Mouse (Mus musculus) spleen, adult 2 months (tissue): ENCODE measurements around the gene Cnpy3. TPM values are rescaled to one million over a fixed set of nuclear protein-coding genes. Genes with fewer than 3 reads are reported as not detected.
"Not testable (repeated sequence)": the region's sequence is repeated elsewhere in the genome, so short reads cannot be mapped to it uniquely, and the experiment has no call there.

Source experiments
- DNase-seq, 2 experiments: peaks; one replicate each; pipeline versions ENCODE4 v3.0.0 to v3.0.0-alpha.2; 2012 to 2021; ENCODE audit warnings: low spot score in 2 of 2, low read depth in 1 of 2
- H3K27ac ChIP-seq: fragments of 200-500 bp; 2 replicates; pipeline ENCODE4 v1.5.1; 2012; ENCODE audit warnings: low read length, inconsistent platforms; ENCODE audit not compliant: insufficient read depth
- H3K27me3 ChIP-seq: fragments of 200-500 bp; 2 replicates; pipeline ENCODE4 v1.6.1; 2012; ENCODE audit warnings: mild to moderate bottlenecking, moderate library complexity, low read length, inconsistent platforms; ENCODE audit not compliant: control insufficient read depth, insufficient read depth
- H3K36me3 ChIP-seq: fragments of 200-500 bp; 2 replicates; pipeline ENCODE4 v1.6.1; 2012; ENCODE audit warnings: mild to moderate bottlenecking, low read length, inconsistent platforms; ENCODE audit not compliant: control insufficient read depth, insufficient read depth
- H3K4me1 ChIP-seq: fragments of 200-500 bp; 2 replicates; pipeline ENCODE4 v1.6.1; 2011; ENCODE audit warnings: inconsistent platforms; ENCODE audit not compliant: control insufficient read depth, insufficient read depth, insufficient read length
- H3K4me3 ChIP-seq: fragments of 200-500 bp; 2 replicates; pipeline ENCODE4 v1.5.1; 2011; ENCODE audit warnings: mild to moderate bottlenecking, inconsistent platforms; ENCODE audit not compliant: insufficient read depth, insufficient read length; ENCODE audit errors: extremely low read depth
- CTCF ChIP-seq: fragments of 200-500 bp; IDR thresholded peaks from 2 replicates; pipeline ENCODE4 v1.5.1; 2011; ENCODE audit warnings: mild to moderate bottlenecking, inconsistent platforms; ENCODE audit not compliant: insufficient read depth, insufficient read length, insufficient replicate concordance; ENCODE audit errors: extremely low read depth
- POLR2A ChIP-seq: fragments of 200-500 bp; IDR thresholded peaks from 2 replicates; pipeline ENCODE4 v1.6.1; 2011; ENCODE audit warnings: low read depth, low read length, inconsistent platforms
- WGBS: fragments of 180-500 bp; shearing (Covaris S2); methylation state at CpG from one replicate; pipeline ENCODE4 v1.1.7; 2018; 5-methylcytosine and 5-hydroxymethylcytosine counted together
- polyA plus RNA-seq: library from polyadenylated mRNA; depleted of rRNA; stranded (reverse); fragments of >200 nt; gene quantifications from 2 replicates; pipeline ENCODE4 v1.2.3, GENCODE M21; 2012; rRNA removed

Gene Cnpy3
- 55.6 and 62.8 TPM in 2 replicates for polyA plus RNA-seq

DNA sequence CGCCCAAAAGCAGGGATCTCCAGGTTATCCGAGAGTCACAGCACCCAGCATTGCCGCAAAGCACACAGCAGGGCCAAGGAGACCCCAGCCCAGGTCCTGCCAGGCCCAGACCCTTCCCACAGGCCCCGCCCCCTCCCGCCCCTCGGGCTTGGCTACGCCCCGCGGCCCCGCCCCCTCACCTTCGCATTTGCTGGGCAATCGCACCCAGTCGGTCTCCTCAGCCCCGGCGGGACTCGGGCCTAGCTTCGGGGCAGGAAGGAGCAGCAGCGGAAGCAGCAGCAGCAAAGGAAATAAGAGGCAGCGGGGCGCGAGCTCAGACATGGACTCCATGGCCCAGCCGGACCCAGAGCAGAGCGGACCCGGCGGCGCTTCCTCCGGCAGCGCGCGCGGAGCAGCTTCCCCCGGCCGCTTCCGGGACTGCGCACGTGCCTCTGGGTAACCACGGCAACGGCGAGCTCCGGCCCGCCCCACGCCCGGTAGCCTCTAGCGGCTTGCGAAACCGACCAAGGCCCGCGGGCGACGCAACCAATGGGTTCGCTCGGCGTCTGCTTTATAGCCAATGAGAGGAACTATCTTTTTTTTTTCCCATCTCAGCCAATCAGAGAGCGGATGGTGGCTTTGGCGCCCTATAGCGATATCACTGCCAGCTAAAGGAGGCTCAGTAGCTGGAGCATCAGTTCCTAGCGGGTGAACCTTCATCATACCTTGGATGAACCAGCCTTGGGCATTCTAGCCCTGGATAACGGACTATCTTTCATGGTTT is at the start of gene Cnpy3:
Cnpy3 (minus strand) TSS at position 421 of the 763 bp plus-strand sequence.
- Histone ChIP-seq H3K27ac (peak within 1 kb of the TSS; percentile 97), H3K4me1 (peaks cover 11% of the 10 kb centered on the region; the same call in 1 of the 2 replicates), H3K4me3 (peak within 1 kb of the TSS; percentile 95), H3K36me3 (peaks cover 7% of the 10 kb centered on the region; the same call in 1 of the 2 replicates), H3K27me3 (no peaks in the 10 kb centered on the region)
- under 1% methylated on average over 58 of the region's 58 CpGs for WGBS
- no peak for TF ChIP-seq CTCF
- TF ChIP-seq POLR2A, result peak; percentile 73
- DNase-seq, result peak; percentile 97 to 98

GRCm38 (mm10) chr17:46801761-46802160 is 49.7 kb upstream of the Cnpy3 start:
- no peak for DNase-seq
- Histone ChIP-seq H3K4me1 (no peaks in the 10 kb centered on the region; the same call in 1 of the 2 replicates), H3K27ac (no peak overlapping the region), H3K4me3 (no peak overlapping the region), H3K27me3 (no peaks in the 10 kb centered on the region), H3K36me3 (peaks cover 40% of the 10 kb centered on the region)
- TF ChIP-seq POLR2A (no peak), CTCF (no peak)
- 77% methylated on average over 6 of the region's 6 CpGs for WGBS

DNA sequence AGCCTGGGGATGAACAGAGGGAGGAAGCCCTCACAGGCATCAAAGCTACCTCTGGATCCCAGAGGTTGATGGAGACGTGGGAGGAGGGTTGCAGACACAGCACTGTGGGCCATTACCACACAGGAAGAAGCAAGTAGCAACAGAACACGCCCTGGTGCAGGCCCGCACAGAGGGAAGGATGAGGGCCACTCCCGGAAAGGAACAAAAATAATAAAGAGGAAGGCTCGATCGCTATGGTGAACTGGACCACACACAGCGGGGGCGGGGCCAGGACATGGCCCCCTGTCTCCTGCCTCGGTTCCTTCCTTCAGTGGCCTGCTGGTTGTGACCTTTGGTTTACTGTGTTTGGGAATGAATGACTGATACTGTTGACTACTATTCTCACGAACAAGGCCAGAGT is 47.7 kb upstream of the Cnpy3 start:
- no peak for DNase-seq
- Histone ChIP-seq H3K36me3 (peaks cover 27% of the 10 kb centered on the region), H3K27me3 (no peaks in the 10 kb centered on the region), H3K4me1 (no peaks in the 10 kb centered on the region; the same call in 1 of the 2 replicates), H3K27ac (no peak overlapping the region), H3K4me3 (no peak overlapping the region)
- WGBS, result 70% methylated on average over 10 of the region's 10 CpGs
- no peak for TF ChIP-seq POLR2A
- TF ChIP-seq CTCF, result no peak

- Histone ChIP-seq H3K4me3 (no peak overlapping the region), H3K36me3 (peaks cover 25% of the 10 kb centered on the region), H3K27ac (no peak overlapping the region), H3K4me1 (no peaks in the 10 kb centered on the region; the same call in 1 of the 2 replicates), H3K27me3 (no peaks in the 10 kb centered on the region)
- DNase-seq, result no peak
- TF ChIP-seq CTCF, result no peak
- no peak for TF ChIP-seq POLR2A
- WGBS, result 88% methylated on average over 8 of the region's 8 CpGs
Observed at GRCm38 (mm10) chr17:46797386-46797785, 45.4 kb upstream of the Cnpy3 start.

DNA sequence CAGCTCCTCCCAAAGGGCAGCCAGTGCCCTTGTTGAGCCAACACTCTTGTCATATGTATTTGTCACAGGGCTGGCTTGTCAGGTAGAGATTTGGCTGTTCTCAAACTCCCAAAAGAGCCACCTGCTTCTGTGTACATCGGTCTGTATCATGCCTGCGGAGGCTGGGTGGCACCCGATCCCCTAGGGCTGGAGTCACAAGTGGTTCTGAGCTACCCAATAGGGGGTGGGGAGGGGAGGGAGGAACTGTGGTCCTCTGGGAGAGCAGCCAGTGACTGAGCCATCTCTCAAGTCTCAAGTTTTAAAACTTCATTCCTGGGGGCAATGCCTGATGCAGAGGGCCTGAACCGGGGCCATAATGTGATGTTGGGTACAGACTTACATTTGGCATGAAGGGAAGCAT is 44.7 kb upstream of the Cnpy3 start:
- H3K4me1 ChIP-seq, result no peaks in the 10 kb centered on the region; the same call in 1 of the 2 replicates
- H3K4me3 ChIP-seq, result no peak overlapping the region
- WGBS, result 95% methylated on average over 4 of the region's 4 CpGs

DNA sequence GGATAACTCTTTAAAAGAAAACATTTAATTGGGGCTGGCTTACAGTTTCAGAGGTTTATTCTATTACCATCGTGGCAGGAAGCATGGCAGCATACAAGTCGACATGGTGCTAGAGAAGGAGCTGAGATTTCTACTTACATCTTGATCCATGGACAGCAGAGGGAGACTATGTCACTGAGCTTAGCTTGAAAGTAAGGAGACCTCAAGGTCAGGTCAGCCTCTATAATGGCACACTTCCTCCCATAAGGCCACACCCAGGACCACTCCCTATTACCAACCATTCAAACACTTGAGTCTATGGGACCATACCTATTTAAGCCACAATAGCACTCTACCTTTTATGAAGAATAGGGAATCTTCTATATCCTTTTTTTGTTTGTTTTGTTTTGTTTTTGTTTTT is 40.9 kb upstream of the Cnpy3 start:
- H3K36me3 ChIP-seq, result no peaks in the 10 kb centered on the region
- no peaks in the 10 kb centered on the region for H3K27me3 ChIP-seq
- no peak overlapping the region for H3K27ac ChIP-seq
- TF ChIP-seq CTCF (no peak), POLR2A (no peak)
- DNase-seq, result no peak
- no peak overlapping the region for H3K4me3 ChIP-seq
- WGBS, result 63% methylated on average over 2 of the region's 2 CpGs
- H3K4me1 ChIP-seq, result no peaks in the 10 kb centered on the region

More for the DNA sequence above, 44.7 kb upstream of the Cnpy3 start:
- Histone ChIP-seq H3K36me3 (peaks cover 20% of the 10 kb centered on the region), H3K27me3 (no peaks in the 10 kb centered on the region), H3K27ac (no peak overlapping the region)
- TF ChIP-seq POLR2A, result no peak
- no peak for TF ChIP-seq CTCF
- no peak for DNase-seq

DNA sequence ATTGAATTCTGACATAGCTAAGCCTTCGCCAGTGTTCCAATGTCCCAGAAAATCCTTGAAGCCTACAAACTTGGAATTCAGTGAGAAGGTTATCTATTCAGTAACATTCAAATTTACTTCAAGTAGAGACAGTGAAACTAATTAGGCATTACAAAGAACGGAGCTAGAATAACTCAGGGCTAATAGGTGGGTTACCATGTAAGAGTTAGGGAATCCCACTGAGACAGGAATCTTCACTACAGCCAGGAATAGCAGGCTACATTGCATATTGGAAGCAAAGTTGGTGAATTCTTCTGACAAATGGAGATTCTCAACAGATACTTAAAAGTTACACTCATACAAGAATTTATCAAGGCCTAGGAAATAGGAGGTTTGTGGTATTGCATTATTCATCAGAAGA is 36.0 kb upstream of the Cnpy3 start:
- H3K27me3 ChIP-seq, H3K27ac ChIP-seq, H3K36me3 ChIP-seq, H3K4me1 ChIP-seq, DNase-seq, H3K4me3 ChIP-seq: not testable (repeated sequence)
- WGBS, result 90% methylated on average over 2 of the region's 2 CpGs
